Mouse (Mus musculus): Measurements from ENCODE around the gene Tcf19. TPM values are rescaled to one million over a fixed set of nuclear protein-coding genes. Genes with fewer than 3 reads are reported as not detected.

The Tcf19 gene
- polyA plus RNA-seq, 2 experiments, result 73.8 to 84.3 TPM

DNA sequence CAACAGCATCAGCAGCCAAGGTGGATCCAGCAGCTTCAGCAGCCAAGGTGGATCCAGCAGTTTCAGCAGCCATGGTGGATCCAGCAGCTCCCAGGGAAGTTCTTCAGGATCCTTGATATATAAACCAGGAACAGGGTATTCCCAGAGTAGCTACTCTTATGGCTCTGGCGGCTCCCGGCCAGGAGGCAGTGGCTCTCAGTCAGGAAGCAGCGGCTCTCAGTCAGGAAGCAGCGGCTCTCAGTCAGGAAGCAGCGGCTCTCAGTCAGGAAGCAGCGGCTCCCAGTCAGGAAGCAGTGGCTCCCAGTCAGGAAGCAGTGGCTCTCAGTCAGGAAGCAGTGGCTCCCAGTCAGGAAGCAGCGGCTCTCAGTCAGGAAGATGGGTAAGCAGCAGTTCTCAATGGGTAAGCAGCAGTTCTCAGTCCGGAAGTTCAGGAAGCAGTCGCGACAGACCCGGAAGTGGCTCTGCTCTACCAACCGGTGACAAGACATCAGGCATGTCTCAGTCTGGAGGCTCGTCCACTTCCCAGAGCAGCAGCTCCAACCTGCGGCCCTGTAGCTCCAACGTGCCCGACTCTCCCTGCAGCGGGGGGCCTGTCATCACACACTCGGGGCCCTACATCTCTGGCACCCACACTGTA is 38.3 kb upstream of the Tcf19 start:
- 93% methylated on average over 18 of the region's 18 CpGs for WGBS
- no peak for ATAC-seq (ENCODE audit: low FRiP score, low read depth)

DNA sequence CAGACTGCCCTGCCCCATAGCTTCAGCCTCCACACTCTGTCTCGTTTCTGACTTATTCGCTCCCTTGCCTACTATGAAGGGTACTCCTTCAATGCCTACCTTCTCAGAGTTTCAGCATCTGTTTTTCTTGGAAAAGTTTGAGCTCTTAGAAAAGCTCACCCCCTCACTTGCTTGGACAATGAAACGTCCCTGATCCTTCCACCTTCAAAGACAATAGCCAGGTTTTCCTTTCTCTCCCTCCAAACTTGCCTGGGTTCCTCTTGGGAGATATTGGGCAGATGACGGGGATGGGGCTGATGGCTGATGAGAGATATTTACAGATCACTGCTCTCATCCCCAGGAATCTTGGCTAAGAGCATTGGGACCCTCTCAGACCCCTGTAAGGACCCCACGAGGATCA is 37.7 kb upstream of the Tcf19 start:
- H3K36me3 ChIP-seq (ENCODE audit: control insufficient read depth, insufficient read depth, low read length), result no peaks in the 10 kb centered on the region
- H3K9ac ChIP-seq (ENCODE audit: low read depth, low read length, severe bottlenecking), result no peak overlapping the region
- H3K4me1 ChIP-seq (ENCODE audit: control insufficient read depth, insufficient read depth, low read length), result no peaks in the 10 kb centered on the region; the same call in 1 of the 2 replicates
- H3K4me3 ChIP-seq (replicated peaks; ENCODE audit: low read length), result no peak overlapping the region
- WGBS, result 82% methylated on average over 5 of the region's 5 CpGs
- H3K27me3 ChIP-seq (ENCODE audit: control insufficient read depth, insufficient read depth, low read length), result no peaks in the 10 kb centered on the region
- no peak overlapping the region for H3K27ac ChIP-seq (replicated peaks; ENCODE audit: low read depth, low read length)
- no peaks in the 10 kb centered on the region for H3K9me3 ChIP-seq (ENCODE audit: control insufficient read depth, low read length)
- no peak for DNase-seq (ENCODE audit: low spot score)
- no peak for ATAC-seq (ENCODE audit: low FRiP score, low read depth)
- no peak for TF ChIP-seq POLR2A (IDR thresholded peaks at IDR 0.05; ENCODE audit: borderline replicate concordance, extremely low read depth, insufficient read depth, insufficient read length)
- no peak overlapping the region for H3K4me2 ChIP-seq (replicated peaks; ENCODE audit: low read depth, low read length, severe bottlenecking)

More for the DNA sequence above, 38.3 kb upstream of the Tcf19 start:
- no peak for DNase-seq (ENCODE audit: low spot score)
- H3K9ac ChIP-seq (ENCODE audit: low read depth, low read length, severe bottlenecking), result no peak overlapping the region
- no peaks in the 10 kb centered on the region for H3K9me3 ChIP-seq (ENCODE audit: control insufficient read depth, low read length)
- H3K4me2 ChIP-seq (replicated peaks; ENCODE audit: low read depth, low read length, severe bottlenecking), result no peak overlapping the region
- no peak overlapping the region for H3K4me3 ChIP-seq (replicated peaks; ENCODE audit: low read length)
- H3K4me1 ChIP-seq (ENCODE audit: control insufficient read depth, insufficient read depth, low read length), result no peaks in the 10 kb centered on the region
- TF ChIP-seq POLR2A (IDR thresholded peaks at IDR 0.05; ENCODE audit: borderline replicate concordance, extremely low read depth, insufficient read depth, insufficient read length), result no peak
- no peaks in the 10 kb centered on the region for H3K36me3 ChIP-seq (ENCODE audit: control insufficient read depth, insufficient read depth, low read length)
- H3K27me3 ChIP-seq (ENCODE audit: control insufficient read depth, insufficient read depth, low read length), result no peaks in the 10 kb centered on the region
- no peak overlapping the region for H3K27ac ChIP-seq (replicated peaks; ENCODE audit: low read depth, low read length)

DNA sequence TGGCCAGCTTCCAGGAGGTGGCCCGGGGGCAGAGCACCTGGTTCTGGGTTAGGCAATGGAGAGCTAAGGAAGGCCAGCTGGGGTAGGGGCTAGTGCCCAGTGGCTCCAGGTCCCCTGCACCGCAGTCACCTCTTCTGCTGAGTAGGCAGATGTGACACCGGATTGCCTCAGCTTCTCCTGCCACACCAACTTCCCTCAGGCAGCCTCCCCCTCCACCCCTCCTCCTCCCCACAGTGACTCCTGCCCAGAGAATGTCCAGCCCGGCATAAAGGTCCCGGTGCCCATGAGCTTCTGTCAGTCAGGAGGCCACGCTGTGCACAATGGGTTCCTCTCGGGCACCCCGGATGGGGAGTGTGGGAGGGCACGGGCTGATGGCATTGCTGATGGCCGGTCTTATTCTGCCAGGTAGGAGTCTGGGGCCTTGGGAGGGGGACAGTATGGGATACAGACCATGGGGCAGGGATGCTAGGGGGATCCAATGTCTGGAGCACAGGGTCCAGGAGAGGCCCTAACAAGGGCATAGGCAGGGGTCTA is 35.3 kb upstream of the Tcf19 start, which contains the start of gene Cdsn:
Gene Cdsn, plus strand, starts transcription at position 248 of the 534 bp plus-strand sequence.
- TF ChIP-seq POLR2A (IDR thresholded peaks at IDR 0.05; ENCODE audit: borderline replicate concordance, extremely low read depth, insufficient read depth, insufficient read length), result no peak
- Histone ChIP-seq H3K4me2 (replicated peaks; ENCODE audit: low read depth, low read length, severe bottlenecking) (no peak within 1 kb of the TSS), H3K9me3 (ENCODE audit: control insufficient read depth, low read length) (no peaks in the 10 kb centered on the region), H3K27me3 (ENCODE audit: control insufficient read depth, insufficient read depth, low read length) (no peaks in the 10 kb centered on the region), H3K4me1 (ENCODE audit: control insufficient read depth, insufficient read depth, low read length) (no peaks in the 10 kb centered on the region; the same call in 1 of the 2 replicates), H3K36me3 (ENCODE audit: control insufficient read depth, insufficient read depth, low read length) (no peaks in the 10 kb centered on the region), H3K4me3 (replicated peaks; ENCODE audit: low read length) (no peak within 1 kb of the TSS), H3K27ac (replicated peaks; ENCODE audit: low read depth, low read length) (no peak within 1 kb of the TSS), H3K9ac (ENCODE audit: low read depth, low read length, severe bottlenecking) (no peak within 1 kb of the TSS)
- ATAC-seq (ENCODE audit: low FRiP score, low read depth), result no peak
- WGBS, result 84% methylated on average over 10 of the region's 10 CpGs
- DNase-seq (ENCODE audit: low spot score), result no peak

DNA sequence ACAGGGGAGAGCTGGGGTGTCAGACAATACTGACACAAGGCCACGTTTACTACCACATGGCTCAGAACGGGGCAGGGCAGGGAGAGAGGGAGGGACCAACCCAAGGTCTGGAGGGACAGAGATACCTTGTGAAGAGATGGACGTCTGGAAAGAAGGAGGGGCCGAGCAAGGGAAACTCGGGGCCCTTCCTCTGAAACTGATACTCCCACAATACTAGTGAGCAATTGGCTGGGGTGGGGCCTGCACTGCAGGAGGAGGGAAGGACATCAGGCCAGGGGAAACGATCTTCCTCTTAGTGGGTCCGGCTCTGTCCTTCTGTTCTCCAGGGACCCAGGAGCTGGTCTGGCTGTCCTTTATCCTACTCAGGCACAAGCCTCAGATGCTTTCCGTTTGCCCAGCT is 34.2 kb upstream of the Tcf19 start:
- 36% methylated on average over 8 of the region's 8 CpGs for WGBS
- no peaks in the 10 kb centered on the region for H3K27me3 ChIP-seq (ENCODE audit: control insufficient read depth, insufficient read depth, low read length)
- no peak overlapping the region for H3K27ac ChIP-seq (replicated peaks; ENCODE audit: low read depth, low read length)
- no peak overlapping the region for H3K4me3 ChIP-seq (replicated peaks; ENCODE audit: low read length)
- TF ChIP-seq POLR2A (IDR thresholded peaks at IDR 0.05; ENCODE audit: borderline replicate concordance, extremely low read depth, insufficient read depth, insufficient read length), result no peak
- no peak for ATAC-seq (ENCODE audit: low FRiP score, low read depth)
- no peak overlapping the region for H3K4me2 ChIP-seq (replicated peaks; ENCODE audit: low read depth, low read length, severe bottlenecking)
- no peak for DNase-seq (ENCODE audit: low spot score)
- H3K4me1 ChIP-seq (ENCODE audit: control insufficient read depth, insufficient read depth, low read length), result no peaks in the 10 kb centered on the region; the same call in 1 of the 2 replicates
- H3K36me3 ChIP-seq (ENCODE audit: control insufficient read depth, insufficient read depth, low read length), result no peaks in the 10 kb centered on the region
- no peak overlapping the region for H3K9ac ChIP-seq (ENCODE audit: low read depth, low read length, severe bottlenecking)
- H3K9me3 ChIP-seq (ENCODE audit: control insufficient read depth, low read length), result no peaks in the 10 kb centered on the region

DNA sequence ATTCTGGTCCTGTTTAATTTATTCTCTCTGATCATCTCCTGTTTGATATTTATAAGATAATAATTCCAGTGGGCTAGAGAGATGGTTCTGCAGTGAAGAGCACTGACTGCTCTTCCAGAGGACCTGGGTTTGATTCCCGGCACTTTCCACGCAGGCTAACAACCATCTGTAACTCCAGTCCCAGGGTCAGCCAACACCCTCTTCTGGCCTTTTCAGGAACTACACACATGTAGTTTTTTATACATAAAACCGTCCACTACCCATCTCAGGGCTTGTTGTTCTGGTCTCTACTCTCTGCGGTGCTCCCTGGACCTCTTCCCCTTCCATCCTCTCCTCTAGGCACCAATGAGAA is 33.5 kb upstream of the Tcf19 start:
- H3K4me3 ChIP-seq (replicated peaks; ENCODE audit: low read length), result no peak overlapping the region
- H3K4me1 ChIP-seq (ENCODE audit: control insufficient read depth, insufficient read depth, low read length), result no peaks in the 10 kb centered on the region; the same call in 1 of the 2 replicates
- no peak for TF ChIP-seq POLR2A (IDR thresholded peaks at IDR 0.05; ENCODE audit: borderline replicate concordance, extremely low read depth, insufficient read depth, insufficient read length)
- no peaks in the 10 kb centered on the region for H3K27me3 ChIP-seq (ENCODE audit: control insufficient read depth, insufficient read depth, low read length)
- no peaks in the 10 kb centered on the region for H3K36me3 ChIP-seq (ENCODE audit: control insufficient read depth, insufficient read depth, low read length)
- no peak overlapping the region for H3K4me2 ChIP-seq (replicated peaks; ENCODE audit: low read depth, low read length, severe bottlenecking)
- no peak for ATAC-seq (ENCODE audit: low FRiP score, low read depth)
- H3K27ac ChIP-seq (replicated peaks; ENCODE audit: low read depth, low read length), result peak overlapping the region; percentile 2; the same call in 1 of the 2 replicates
- DNase-seq (ENCODE audit: low spot score), result no peak
- no peak overlapping the region for H3K9ac ChIP-seq (ENCODE audit: low read depth, low read length, severe bottlenecking)
- no peaks in the 10 kb centered on the region for H3K9me3 ChIP-seq (ENCODE audit: control insufficient read depth, low read length)
- WGBS, result 93% methylated on average over 4 of the region's 4 CpGs

All from limb, embryonic 14.5 days (tissue).